Mouse (Mus musculus): ENCODE data around the gene Spc25. TPM values are rescaled to one million over a fixed set of nuclear protein-coding genes. Genes with fewer than 3 reads are reported as not detected.

Spc25 gene
- polyA plus RNA-seq, 1 experiment from 2014 or later = 158 TPM

DNA sequence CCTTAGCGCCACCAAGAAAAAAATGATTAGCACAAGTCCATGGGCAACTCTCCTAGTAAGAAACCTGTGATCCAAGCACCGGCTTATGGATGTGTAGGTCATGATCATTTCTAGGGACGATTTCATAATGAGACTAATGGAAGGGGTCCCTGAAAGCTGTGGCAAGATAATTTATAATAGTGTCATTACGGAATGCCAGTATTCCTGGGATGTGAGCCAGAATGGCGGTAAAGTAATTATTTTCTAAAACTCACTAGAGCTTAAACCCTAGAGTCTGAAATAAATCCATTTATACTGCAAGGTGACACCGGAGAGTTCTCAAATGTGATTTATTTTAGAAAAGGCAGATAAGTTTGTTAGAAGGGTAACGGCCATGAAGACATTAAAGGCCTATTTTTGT is 9.2 kb upstream of the Spc25 start:
- WGBS = 88% methylated on average over 7 of the region's 7 CpGs
- no peaks in the 10 kb centered on the region for H3K27me3 ChIP-seq (ENCODE audit: insufficient read depth, poor library complexity, severe bottlenecking)
- H3K4me1 ChIP-seq = no peaks in the 10 kb centered on the region
- no peaks in the 10 kb centered on the region for H3K36me3 ChIP-seq
- no peak for DNase-seq (ENCODE audit: low spot score)
- no peaks in the 10 kb centered on the region for H3K9me3 ChIP-seq
- no peak overlapping the region for H3K4me3 ChIP-seq
- no peak overlapping the region for H3K27ac ChIP-seq

DNA sequence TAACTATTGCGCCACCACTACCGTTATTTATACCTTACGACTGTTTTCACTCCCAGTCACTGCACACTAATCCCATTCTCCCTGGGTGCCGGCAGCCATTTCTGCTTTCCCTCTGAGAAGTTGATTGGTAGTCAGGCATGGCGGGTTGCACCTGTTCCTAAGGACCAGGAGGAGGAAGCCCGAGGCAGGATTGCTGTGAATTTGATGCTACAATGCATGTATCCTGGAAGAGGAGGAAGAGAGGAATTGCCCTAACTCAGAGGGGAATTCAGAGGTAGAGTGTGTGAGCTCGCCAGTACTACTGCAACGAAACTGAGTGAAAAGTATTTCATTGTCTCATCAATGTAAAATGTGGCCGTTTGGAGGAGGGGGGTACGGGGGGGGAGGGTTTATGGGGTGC is 6.7 kb upstream of the Spc25 start:
- no peaks in the 10 kb centered on the region for H3K27me3 ChIP-seq (ENCODE audit: insufficient read depth, poor library complexity, severe bottlenecking)

DNA sequence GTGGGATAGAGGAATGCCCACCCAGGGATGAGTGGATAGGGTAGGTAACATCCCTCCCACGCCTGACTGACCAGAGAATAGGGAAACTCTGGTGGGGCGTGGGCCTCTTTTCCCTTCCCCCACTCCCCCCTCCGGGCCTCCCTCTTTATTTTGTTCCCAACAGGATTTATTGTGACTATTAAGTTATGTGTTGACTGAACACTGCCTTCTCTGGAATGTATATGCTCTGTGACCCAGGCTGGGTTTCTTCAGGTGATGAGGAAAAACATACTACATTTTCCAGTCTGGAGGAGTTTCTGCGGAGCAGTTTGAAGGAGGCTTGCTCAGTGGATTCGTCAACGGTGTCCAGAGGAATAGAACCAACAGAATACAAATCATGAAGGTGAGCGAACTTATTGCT is 4.8 kb upstream of the Spc25 start, which contains the start of gene G6pc2:
TSS of gene G6pc2 (plus strand) at position 301 of the 400 bp plus-strand sequence.
- Histone ChIP-seq H3K4me3 (no peak within 1 kb of the TSS), H3K27me3 (ENCODE audit: insufficient read depth, poor library complexity, severe bottlenecking) (no peaks in the 10 kb centered on the region), H3K9me3 (no peaks in the 10 kb centered on the region), H3K4me1 (no peaks in the 10 kb centered on the region), H3K36me3 (no peaks in the 10 kb centered on the region), H3K27ac (no peak within 1 kb of the TSS)
- WGBS = 83% methylated on average over 7 of the region's 7 CpGs
- no peak for DNase-seq (ENCODE audit: low spot score)

More for the DNA sequence above, 6.7 kb upstream of the Spc25 start:
- Histone ChIP-seq H3K4me3 (no peak overlapping the region), H3K9me3 (no peaks in the 10 kb centered on the region), H3K4me1 (no peaks in the 10 kb centered on the region), H3K36me3 (no peaks in the 10 kb centered on the region), H3K27ac (no peak overlapping the region)
- DNase-seq (ENCODE audit: low spot score) = no peak
- 68% methylated on average over 10 of the region's 10 CpGs for WGBS

DNA sequence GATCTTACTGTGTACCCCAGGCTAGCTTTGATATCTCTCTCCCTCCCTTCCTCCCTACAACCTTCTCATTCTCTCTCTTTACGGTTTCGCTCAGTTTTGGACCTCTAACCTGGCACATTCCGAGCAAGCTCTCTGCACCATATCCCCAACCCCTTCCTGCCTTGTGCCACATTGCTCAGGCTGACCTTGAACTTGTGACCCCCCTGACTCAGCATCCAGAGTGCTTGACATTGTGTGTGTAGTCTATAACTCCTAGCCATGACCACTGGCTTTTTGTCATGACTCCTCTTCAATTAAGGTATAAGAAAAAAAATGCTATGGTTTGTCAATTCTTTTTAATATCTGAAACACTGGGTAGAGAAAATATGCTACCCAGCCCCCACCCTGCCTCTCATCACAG is 3.7 kb upstream of the Spc25 start:
- Histone ChIP-seq H3K4me3 (no peak overlapping the region), H3K27ac (no peak overlapping the region), H3K27me3 (ENCODE audit: insufficient read depth, poor library complexity, severe bottlenecking) (no peaks in the 10 kb centered on the region), H3K36me3 (no peaks in the 10 kb centered on the region), H3K4me1 (peaks cover 5% of the 10 kb centered on the region), H3K9me3 (no peaks in the 10 kb centered on the region)
- WGBS = 83% methylated on average over 3 of the region's 3 CpGs
- no peak for DNase-seq (ENCODE audit: low spot score)

DNA sequence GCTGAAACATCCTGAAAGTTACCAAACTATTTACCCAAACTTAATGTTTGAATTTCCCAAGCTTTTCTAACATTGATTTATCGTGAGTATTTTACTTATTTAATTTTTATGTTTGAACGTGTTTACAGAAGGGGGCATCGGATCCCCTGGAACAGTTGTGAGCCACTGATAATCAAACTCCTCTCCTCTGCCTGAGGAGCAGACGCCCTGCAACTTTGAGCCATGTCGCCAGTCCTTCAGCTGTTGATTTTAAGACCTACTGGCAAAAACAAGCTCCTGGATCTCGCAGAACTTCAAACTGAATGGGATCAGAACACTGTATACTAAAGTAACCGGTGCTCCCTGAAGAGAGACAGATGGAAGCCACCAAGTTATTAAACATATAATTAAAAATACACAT is 529 bp upstream of the Spc25 start:
- Histone ChIP-seq H3K9me3 (no peaks in the 10 kb centered on the region), H3K4me3 (peak overlapping the region; percentile 80), H3K36me3 (peaks cover 16% of the 10 kb centered on the region), H3K27me3 (ENCODE audit: insufficient read depth, poor library complexity, severe bottlenecking) (no peaks in the 10 kb centered on the region), H3K4me1 (peaks cover 5% of the 10 kb centered on the region), H3K27ac (peak overlapping the region; percentile 56; the same call in 1 of the 2 replicates)
- WGBS = 19% methylated on average over 7 of the region's 7 CpGs
- no peak for DNase-seq (ENCODE audit: low spot score)

DNA sequence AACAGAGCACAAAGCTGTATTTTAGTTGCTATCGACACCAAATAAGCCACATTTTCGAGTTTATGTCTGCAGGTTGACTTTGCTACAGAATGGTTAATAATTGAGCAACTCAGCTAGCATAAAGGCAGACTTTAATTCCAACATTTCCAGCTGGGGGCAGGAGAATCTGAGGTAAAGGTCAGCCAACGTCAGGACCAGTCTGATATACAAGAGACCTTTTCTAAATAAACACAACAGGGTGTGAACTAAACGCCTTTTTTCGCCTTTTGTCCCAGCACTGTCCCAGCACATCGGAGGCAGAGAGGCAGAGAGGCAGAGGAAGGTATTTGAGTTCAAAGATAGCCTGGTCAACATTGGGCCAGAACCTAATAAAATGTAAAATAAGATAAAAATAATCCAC is 809 bp downstream of the Spc25 start:
- DNase-seq (ENCODE audit: low spot score) = no peak
- peaks cover 25% of the 10 kb centered on the region for H3K36me3 ChIP-seq
- peak overlapping the region; percentile 80 for H3K4me3 ChIP-seq
- H3K27me3 ChIP-seq (ENCODE audit: insufficient read depth, poor library complexity, severe bottlenecking) = no peaks in the 10 kb centered on the region
- WGBS = 23% methylated on average over 6 of the region's 6 CpGs
- no peaks in the 10 kb centered on the region for H3K9me3 ChIP-seq
- peaks cover 5% of the 10 kb centered on the region for H3K4me1 ChIP-seq
- peak overlapping the region; percentile 92 for H3K27ac ChIP-seq

DNA sequence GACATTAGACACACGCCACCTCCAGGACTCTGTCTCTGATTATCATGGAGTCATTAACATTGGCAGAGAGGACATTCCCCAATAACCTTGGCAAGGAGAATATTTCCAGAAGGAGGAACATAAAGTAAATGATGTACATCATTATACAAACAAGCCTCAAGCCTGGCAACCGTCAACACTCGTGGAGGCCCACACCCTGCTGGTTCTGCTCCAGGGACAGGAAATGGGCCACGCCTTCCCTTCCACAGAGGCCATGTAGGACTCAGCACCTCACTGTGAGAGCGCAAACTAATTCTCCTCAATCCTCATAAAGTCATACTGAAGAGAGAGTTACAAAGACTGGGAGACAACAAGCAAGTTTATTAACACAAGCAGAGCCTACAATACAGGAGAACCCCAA is 12.4 kb downstream of the Spc25 start:
- Histone ChIP-seq H3K9me3 (no peaks in the 10 kb centered on the region), H3K27ac (no peak overlapping the region), H3K36me3 (peaks cover 48% of the 10 kb centered on the region), H3K4me1 (no peaks in the 10 kb centered on the region), H3K4me3 (no peak overlapping the region), H3K27me3 (ENCODE audit: insufficient read depth, poor library complexity, severe bottlenecking) (no peaks in the 10 kb centered on the region)
- DNase-seq (ENCODE audit: low spot score) = peak; percentile 73
- WGBS = 83% methylated on average over 5 of the region's 5 CpGs

DNA sequence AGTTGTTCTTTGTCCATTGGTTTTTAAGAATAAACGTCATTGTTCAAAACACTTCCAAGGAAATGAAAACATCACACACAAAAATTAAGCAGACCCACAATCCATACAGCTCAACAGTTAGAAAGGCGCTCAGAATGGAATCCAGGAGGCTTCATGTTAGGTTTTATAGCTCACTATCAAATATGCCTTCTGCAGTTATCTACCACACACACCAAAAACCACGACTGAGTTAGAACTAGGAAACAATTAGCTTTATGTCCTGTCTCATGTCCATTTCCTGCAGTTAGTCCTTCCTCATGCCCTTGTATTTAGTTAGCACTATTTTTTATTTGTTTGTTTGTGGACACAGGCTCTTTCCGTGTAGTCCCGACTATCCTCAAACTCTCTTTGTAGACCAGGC is 14.9 kb downstream of the Spc25 start:
- no peaks in the 10 kb centered on the region for H3K4me1 ChIP-seq
- 83% methylated on average over 5 of the region's 5 CpGs for WGBS
- no peak for DNase-seq (ENCODE audit: low spot score)
- no peaks in the 10 kb centered on the region for H3K9me3 ChIP-seq
- no peak overlapping the region for H3K27ac ChIP-seq
- no peaks in the 10 kb centered on the region for H3K27me3 ChIP-seq (ENCODE audit: insufficient read depth, poor library complexity, severe bottlenecking)
- no peak overlapping the region for H3K4me3 ChIP-seq
- peaks cover 37% of the 10 kb centered on the region for H3K36me3 ChIP-seq

DNA sequence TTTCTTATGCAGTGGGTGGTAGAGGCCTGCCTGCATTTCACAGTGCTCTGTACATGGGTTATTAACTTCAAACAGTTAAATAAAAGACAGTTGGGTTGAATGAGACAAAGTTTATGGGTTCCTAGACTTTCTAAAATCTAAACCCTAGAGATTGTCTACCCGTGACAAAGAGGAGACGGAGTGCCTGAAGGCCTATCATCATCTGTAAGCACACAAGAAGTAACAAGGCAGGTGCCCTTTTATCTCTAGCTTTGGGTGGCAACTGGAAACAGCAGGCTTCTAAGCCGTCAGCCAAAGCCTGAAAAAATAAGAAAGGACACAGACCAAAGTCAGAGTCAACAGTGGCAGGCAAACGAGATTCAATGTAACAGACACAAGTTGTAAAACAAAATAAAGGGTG is 16.8 kb downstream of the Spc25 start:
- peaks cover 19% of the 10 kb centered on the region for H3K36me3 ChIP-seq
- 68% methylated on average over 4 of the region's 4 CpGs for WGBS
- H3K27me3 ChIP-seq (ENCODE audit: insufficient read depth, poor library complexity, severe bottlenecking) = no peaks in the 10 kb centered on the region
- H3K4me3 ChIP-seq = no peak overlapping the region
- no peaks in the 10 kb centered on the region for H3K4me1 ChIP-seq
- H3K9me3 ChIP-seq = no peaks in the 10 kb centered on the region
- DNase-seq (ENCODE audit: low spot score) = no peak
- no peak overlapping the region for H3K27ac ChIP-seq

DNA sequence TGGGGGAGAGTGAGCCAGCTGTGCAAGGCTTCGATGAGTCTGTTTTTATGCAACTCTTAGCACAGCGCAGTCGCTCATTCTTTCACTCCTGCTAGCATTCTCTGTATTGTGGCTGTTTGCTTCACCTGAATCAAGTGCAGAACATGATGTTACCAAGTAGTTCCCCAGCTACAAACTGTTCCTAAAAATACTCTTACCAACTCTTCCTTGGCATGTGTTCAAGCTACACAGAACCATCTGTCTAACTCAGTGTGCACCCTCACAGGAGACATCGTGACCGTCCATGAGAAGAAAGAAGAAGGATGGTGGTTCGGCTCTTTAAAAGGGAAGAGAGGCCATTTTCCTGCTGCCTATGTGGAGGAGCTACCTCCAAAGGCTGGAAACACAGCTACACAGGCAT is 17.3 kb downstream of the Spc25 start:
- no peak overlapping the region for H3K4me3 ChIP-seq
- no peaks in the 10 kb centered on the region for H3K4me1 ChIP-seq
- no peak overlapping the region for H3K27ac ChIP-seq
- DNase-seq (ENCODE audit: low spot score) = no peak
- 86% methylated on average over 6 of the region's 6 CpGs for WGBS
- no peaks in the 10 kb centered on the region for H3K27me3 ChIP-seq (ENCODE audit: insufficient read depth, poor library complexity, severe bottlenecking)
- no peaks in the 10 kb centered on the region for H3K9me3 ChIP-seq
- H3K36me3 ChIP-seq = peaks cover 14% of the 10 kb centered on the region

DNA sequence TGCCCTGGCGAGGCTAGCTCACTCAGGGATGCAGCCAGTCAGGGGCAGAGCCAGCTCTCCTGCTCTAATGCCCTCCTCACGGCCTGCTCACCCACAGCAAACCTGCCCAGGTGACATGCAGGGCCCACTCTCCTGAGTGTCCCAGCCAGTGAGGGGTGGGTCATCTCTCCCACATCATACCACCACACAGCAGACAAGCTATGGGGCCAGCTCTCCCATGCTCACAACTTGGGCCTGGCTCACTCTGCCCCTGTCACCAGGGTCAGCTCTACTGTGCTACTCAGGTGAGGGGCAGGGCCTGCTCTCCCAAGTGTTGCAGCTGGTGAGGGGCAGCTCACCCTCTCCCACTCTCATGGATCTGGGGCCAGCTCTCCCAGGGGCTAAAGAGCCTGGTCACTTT is 18.0 kb downstream of the Spc25 start:
- no peak for DNase-seq (ENCODE audit: low spot score)
- H3K27ac ChIP-seq = no peak overlapping the region
- H3K4me1 ChIP-seq = no peaks in the 10 kb centered on the region
- H3K27me3 ChIP-seq (ENCODE audit: insufficient read depth, poor library complexity, severe bottlenecking) = no peaks in the 10 kb centered on the region
- no peak overlapping the region for H3K4me3 ChIP-seq
- no peaks in the 10 kb centered on the region for H3K9me3 ChIP-seq
- WGBS = 93% methylated on average over 2 of the region's 2 CpGs
- peaks cover 7% of the 10 kb centered on the region for H3K36me3 ChIP-seq

DNA sequence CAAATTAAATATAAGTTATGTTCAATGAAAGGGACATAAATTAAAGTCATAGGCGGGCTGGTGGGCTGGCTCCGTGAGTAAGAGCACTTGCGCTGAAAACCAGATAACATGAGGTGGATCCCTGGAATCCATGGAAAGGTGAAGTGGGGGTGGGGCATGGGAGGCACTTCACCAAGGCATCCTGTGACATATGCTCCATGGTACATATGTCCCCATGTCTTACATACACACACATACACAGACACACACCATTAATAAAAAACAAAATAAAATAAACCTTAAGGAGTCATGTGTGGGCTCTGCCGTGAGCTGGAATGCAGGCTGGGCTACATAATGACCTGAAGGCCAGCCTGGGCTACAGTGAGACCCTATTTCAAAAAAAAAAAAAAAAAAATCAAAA is 26.3 kb downstream of the Spc25 start:
- WGBS = 88% methylated on average over 4 of the region's 4 CpGs
- no peaks in the 10 kb centered on the region for H3K27me3 ChIP-seq (ENCODE audit: insufficient read depth, poor library complexity, severe bottlenecking)
- DNase-seq (ENCODE audit: low spot score) = no peak
- no peaks in the 10 kb centered on the region for H3K4me1 ChIP-seq
- no peaks in the 10 kb centered on the region for H3K9me3 ChIP-seq
- H3K4me3 ChIP-seq = no peak overlapping the region
- no peak overlapping the region for H3K27ac ChIP-seq
- H3K36me3 ChIP-seq = no peaks in the 10 kb centered on the region

DNA sequence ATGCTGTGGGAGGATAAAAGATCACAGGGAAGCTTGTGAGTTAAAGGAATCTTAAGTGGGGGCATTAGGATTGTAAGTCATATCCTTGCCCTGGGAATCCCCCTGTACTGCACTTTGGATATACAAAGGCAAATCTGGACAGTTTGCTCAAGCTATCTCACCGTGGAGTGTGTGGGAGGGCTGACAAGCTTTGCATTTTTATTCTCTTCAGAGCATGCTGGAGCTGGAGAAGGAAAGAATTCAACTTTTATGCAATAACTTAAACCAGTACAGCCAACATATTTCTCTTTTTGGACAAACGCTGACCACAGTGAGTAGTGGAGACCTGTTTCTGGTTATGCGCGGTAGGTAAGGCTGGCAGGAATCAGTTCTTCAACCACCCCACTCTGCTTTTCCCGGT is 30.7 kb downstream of the Spc25 start:
- no peaks in the 10 kb centered on the region for H3K36me3 ChIP-seq
- no peak overlapping the region for H3K27ac ChIP-seq
- H3K27me3 ChIP-seq (ENCODE audit: insufficient read depth, poor library complexity, severe bottlenecking) = no peaks in the 10 kb centered on the region
- no peaks in the 10 kb centered on the region for H3K4me1 ChIP-seq
- H3K9me3 ChIP-seq = no peaks in the 10 kb centered on the region
- WGBS = 84% methylated on average over 5 of the region's 5 CpGs
- no peak for DNase-seq (ENCODE audit: low spot score)
- H3K4me3 ChIP-seq = no peak overlapping the region

DNA sequence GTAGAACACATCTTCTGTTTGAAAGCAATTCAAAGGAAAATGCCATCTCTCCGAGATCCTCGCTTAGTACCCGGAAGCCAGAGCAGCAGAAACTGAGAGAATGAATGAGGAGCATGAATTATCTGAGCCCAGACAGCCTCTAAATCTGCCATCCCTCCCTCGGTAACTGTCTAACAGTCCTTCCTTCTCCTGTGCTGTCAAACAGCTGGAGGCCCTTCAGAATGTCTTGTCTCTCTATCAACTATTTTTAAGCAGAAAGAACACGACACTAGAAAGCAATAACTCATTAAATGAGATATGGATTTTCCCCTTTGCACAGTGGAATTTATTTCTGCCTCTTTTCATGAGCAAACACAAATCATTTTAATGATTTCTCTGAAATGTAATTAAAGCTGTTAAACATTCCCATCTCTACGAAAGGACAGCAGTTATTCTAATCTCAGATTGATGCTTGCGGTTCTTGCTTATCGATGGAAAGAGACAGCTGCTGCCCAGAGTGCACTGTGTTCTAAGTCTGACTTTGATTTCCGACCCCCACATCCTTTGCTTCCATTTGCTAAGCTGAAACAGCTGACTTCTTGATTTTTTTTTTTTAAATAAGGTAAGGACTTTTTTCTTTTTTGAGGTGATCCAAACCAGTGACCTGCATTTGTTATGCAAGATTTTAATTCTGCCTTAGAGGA is 35.5 kb downstream of the Spc25 start:
- no peaks in the 10 kb centered on the region for H3K27me3 ChIP-seq (ENCODE audit: insufficient read depth, poor library complexity, severe bottlenecking)
- 77% methylated on average over 9 of the region's 9 CpGs for WGBS
- DNase-seq (ENCODE audit: low spot score) = no peak
- no peaks in the 10 kb centered on the region for H3K36me3 ChIP-seq
- H3K27ac ChIP-seq = no peak overlapping the region
- H3K4me1 ChIP-seq = no peaks in the 10 kb centered on the region
- H3K4me3 ChIP-seq = no peak overlapping the region
- no peaks in the 10 kb centered on the region for H3K9me3 ChIP-seq
